Mouse (Mus musculus) ES-Bruce4 (cell line): ENCODE measurements around the gene Ndufs7.

Source experiments
- CTCF ChIP-seq: IDR thresholded peaks from one replicate; pipeline ENCODE4 v1.8.1; 2011; ENCODE audit warnings: low read depth, low read length
- POLR2A ChIP-seq: IDR thresholded peaks from one replicate; pipeline ENCODE4 v1.8.1; 2011; ENCODE audit warnings: low read length; ENCODE audit not compliant: insufficient read depth

DNA sequence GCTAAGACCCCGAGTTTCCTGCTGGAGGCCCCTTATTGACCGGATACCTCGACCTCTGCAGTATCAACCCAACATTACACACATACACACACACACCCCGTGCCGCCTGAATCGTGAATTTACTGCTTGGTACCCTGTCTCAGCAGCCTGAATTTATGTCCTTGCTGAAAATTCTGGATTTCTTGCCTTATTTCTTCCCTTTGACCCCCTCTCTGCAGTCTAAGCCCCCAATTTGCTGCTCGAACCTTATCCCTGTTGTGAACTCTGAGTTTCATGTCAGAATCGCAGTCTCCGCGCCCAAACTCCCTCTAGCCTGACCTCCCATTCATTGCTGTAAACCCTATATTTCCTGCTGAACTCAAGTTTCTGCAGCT lies 21.8 kb upstream of the Ndufs7 start:
- TF ChIP-seq CTCF, result no peak
- TF ChIP-seq POLR2A, result no peak
